Mouse (Mus musculus) spleen, adult 12 weeks (tissue): ENCODE measurements around the gene Vsig8.

Source experiments
- DNase-seq: peaks from one replicate; pipeline ENCODE4 v3.0.0; 2022; ENCODE audit warnings: low spot score

Gene Vsig8

DNA sequence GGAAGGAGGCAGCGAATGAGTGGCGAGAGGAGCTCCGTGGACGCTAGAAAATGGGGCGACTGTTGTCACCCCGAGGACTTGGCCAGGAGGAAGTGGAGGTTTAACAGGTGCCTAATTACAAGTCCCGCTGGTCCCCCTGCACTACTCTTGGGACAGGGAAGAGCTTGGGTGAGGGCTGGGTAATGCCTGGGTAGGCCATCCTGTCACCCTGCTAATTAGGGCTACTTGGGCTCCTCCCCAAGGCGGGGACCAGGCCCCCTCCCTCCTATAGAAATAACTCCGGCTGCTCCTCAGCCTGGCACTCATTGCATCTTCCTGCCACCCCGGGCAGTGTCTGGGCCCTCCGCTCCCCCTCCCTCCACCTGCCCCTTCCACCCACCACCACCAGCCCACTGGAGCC lies at the start of gene Vsig8:
Gene Vsig8, plus strand, starts transcription at position 301 of the 400 bp plus-strand sequence.
- no peak for DNase-seq

DNA sequence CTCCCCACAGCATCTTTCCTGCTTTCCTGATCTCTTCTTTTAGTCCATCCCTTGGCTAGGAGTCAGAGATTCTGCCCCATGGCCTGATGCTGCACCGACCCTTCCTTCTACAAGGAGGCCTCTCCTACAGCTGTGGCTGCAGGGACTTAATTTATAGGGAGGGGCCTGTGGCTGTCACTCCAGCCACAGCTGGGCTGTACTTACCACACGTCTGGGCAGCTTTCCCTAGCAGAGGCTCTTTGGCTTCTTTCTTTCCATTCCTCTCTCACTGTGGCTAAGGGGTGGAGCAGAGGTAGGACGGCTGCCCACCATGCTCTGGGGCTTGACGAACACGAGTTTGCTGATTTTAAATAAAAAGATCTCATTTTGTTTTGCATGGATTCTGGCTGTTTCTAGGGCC lies 48.7 kb upstream of the Vsig8 start:
- no peak for DNase-seq

DNA sequence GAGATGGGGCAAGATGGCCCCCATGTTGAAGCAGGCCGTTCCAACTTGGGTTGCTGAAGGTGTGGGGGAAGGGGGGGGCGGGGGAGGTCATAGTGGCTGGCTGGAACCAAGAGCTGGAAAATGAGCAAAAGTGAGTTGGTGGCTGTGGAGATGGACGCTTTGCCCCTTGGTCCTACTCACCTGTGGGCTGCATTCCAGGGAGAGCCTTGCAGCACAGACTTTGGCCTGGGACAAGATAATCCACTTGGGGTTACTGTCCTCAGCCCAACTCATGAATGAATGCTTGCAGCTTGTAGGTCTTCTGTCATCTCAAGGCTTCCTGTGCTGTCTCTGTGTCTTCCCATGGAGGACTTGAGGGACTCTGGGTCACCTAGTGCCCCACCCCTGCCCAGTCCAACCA lies 48.0 kb upstream of the Vsig8 start:
- DNase-seq = no peak

DNA sequence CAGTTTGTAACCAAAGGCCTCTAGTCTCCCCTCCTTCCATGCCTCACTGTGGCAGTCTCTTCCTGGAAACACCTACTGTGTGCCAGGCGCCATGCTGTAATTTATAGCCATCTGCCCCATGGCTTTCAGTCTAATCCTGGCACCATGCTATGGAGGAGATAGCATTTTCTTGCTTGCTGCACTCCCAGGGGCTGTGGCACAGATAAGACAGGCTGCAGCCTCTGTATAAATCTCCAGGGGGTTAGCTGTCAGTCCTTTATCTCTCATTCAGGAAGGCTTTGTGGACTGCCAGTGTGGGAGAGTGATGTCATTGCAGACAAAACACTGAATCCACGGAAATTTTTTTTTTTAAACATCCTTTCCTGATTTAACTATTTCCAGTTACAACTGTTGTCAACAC lies 47.6 kb upstream of the Vsig8 start:
- no peak for DNase-seq

DNA sequence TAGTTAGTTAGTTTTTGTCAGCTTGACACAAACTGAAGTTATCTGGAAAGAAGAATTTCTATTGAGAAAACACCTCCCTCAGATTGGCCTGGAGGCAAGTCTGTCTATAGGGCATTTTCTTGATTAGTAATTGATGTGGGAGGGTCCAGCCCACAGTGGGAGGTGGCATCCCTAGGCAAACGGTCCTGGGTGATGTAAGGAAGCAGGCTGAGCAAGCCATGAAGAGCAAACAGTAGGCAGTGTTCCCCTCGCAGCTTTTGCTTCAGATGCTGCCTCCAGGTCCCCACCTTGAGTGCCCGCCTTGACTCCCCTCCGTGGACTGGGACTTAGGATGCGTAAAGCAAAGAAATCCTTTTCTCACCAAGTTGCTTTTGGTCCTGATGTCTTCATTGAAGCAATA lies 46.5 kb upstream of the Vsig8 start:
- no peak for DNase-seq

DNA sequence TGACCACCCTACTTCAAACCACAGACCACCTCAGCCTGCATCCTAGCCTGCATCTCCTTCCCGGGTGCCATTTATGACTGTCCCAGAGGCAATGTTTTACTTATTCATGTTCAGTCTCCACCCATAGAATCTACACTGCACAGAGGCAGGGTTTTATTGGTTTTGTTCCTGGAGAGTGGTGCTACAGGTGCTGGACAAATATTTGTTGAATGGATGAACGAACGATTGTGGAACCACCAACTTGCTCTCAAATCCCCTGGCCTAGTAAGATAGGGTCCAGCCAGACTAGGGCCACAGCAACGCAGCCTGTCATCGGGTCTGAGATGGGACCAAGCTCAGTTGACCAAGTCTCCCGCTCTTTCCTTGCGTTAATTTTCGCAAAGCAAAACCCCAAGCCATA lies 45.8 kb upstream of the Vsig8 start:
- DNase-seq = no peak

DNA sequence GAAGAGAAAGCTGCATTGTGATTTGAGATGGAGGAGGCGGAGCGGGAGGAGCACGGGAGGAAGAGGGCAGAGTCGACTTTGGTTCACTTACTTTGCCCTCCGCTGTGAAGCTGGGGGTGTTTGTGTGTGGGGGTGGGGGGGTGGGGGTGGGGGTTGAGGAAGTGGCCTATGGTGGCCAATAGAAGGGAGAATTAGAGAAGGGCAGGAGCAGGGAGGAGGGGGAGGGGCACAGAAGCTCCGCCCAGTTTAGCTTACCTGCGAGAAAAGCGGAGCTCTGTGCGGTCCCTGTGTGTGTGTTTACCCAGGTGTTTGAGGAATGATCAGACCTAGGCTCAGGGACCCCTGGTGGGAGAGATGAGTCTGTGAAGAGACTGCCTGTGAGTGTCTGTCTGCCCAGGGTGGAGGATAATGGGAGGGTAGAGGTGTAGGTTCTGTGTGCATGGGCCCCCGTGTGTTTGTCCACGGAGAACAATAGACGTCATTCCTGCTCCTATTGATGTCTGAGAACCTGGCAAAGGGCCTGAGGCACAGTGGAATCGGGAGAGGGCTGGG lies 45.2 kb upstream of the Vsig8 start:
- no peak for DNase-seq

DNA sequence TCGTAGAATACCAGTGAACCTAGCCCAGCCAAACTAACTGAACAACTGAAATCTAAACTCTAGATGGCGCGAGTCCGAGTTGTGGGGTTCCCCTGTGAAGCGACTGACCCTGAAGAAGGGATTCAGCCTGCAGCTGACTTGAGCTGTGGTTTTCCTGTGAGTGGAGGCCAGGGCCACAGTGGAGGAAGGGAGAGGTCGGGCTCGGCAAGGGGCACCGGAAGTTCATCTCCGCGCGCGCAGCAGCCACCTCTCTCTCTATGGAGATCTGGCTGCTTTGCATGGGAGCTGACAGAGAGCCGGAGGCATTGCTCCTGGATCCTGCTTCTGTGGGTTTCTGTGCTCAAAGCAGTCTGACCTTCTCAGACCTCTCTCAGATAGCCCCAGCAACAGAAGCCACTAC lies 42.8 kb upstream of the Vsig8 start:
- peak; percentile 39 for DNase-seq

DNA sequence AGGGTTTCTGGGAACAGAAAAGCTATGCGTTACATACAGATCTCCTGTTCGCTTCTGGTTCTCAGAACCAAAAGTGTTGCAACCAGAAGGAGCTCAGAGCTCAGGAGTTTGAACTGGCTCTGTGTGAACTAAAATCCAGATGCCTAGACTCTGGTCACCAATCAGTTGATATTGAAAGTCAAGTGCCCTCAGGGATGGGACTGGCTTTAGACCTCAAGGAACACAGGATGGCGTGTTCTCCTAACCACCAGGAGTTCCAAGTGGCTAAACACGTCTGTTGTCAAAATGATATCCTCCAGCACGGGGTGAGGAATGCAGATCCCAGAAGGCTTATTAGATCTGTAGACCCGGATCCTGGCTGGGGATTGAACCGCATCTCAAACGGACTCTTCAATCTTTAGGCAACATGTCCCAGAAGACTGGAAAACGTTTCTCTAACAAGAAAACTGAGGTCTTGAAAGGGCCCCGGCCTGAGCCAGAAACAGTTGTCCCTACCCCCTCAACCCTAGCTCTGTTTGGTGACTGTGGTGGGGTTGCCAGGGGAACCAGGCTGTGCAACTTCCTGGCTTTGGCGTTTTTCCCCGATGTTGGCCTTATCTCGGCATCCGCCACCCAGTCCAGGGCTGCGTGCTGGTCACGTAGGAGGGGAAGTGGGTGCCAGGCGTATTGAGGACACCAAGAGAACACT lies 42.1 kb upstream of the Vsig8 start:
- DNase-seq = peak; percentile 53

DNA sequence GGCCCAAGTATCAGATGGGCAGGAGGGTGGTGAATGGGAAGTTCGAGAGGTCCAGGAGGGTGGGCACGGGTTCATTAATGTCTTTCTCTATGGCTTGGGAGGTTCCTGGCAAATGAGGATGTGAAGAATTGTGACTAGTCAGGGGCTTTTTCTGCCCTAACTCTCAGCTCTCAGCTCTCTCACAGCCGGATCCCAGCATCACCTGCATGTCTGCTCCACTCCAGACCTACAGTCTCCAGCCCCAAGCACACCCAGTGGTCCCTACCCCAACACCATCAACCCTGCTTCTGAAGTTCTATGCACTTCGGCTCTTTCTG lies 41.6 kb upstream of the Vsig8 start:
- no peak for DNase-seq

DNA sequence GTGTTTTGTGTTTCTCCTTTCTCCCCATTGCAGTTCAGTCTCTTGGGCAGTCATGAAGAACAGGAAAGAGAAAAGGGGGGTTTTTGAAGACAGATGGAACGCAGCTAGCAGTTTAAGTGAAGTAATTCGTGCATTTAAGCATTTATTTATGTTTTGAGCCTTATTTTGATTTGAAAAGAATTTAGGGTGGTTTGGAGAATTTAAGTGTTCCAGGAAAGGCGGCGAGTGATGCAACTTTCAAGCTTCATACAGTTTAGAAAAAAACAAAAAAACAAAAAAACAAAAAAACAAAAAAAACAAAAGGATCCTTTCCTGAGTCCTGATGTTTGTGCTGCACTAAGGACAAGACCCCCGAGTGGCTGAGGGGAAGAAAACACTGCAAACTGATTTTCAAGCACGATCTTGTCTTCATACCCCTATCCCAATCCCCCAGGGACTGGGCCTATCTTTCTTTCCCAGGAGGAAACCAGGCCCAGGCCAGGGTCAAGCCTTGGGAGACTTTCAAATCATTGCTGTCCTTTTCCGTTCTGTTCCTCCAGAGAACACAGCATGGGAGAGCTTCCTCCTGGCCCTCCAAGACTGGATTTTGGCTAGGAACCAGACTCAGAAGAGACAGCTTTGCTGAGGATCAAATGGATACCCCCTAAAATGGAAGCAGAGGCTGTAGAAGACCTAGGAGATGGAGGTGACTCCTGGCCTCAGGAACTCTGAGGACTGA lies 41.0 kb upstream of the Vsig8 start:
- DNase-seq = no peak

DNA sequence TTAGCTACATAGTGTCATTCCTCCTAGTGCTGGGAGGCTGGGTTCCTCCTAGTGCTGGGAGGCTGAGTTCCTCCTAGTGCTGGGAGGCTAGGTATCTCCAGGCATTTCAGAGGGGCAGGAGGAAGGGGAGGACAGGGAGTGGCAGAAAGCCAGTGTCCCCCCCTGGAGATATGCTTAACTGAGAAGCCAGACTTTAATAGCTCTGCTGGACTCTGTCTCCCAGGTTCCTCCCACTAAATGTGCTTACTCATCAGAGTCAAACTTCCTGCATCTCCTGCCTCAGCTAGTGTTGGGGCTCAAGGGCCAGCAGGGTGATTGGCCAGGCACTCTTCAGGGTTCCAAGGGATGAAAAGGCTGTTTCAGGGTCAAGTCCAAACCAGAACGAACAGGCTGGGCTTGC lies 40.3 kb upstream of the Vsig8 start:
- DNase-seq = no peak

DNA sequence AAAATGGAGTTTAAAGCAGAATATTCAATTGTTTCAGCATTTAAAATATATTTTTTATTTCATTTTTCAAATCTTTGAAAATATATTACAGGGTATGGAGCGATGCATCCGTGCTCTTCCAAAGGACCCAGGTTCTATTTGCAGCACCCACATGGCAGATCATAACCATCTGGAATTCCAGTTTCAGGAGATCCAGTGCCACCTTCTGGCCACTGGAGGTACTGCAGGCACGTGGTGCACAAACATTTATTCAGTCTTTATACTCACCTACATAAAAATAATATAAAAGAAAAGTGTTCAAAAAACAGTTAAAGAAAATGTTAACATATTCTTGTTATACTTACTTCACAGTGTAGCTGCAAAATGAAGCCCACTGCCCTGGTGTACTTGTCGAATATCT lies 37.7 kb upstream of the Vsig8 start:
- DNase-seq = no peak

DNA sequence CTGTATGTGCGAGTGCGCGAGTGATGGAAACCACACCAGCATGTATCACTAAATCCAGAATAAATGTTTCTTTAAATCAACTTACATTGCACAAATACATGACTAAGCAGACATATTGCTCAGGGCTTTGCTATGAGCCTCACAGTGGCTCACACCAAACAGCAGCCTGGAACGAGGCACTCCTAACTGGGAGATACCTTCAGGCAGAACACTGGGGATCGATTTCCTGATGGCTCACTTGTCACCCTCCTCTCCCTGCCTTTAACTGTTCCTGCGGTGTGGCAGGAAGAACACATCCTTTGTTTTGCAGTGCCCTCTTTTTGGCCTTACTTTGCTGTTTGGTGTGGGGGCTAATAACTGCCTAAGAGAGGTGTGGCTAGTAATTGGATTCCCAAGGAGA lies 36.1 kb upstream of the Vsig8 start:
- DNase-seq = no peak

DNA sequence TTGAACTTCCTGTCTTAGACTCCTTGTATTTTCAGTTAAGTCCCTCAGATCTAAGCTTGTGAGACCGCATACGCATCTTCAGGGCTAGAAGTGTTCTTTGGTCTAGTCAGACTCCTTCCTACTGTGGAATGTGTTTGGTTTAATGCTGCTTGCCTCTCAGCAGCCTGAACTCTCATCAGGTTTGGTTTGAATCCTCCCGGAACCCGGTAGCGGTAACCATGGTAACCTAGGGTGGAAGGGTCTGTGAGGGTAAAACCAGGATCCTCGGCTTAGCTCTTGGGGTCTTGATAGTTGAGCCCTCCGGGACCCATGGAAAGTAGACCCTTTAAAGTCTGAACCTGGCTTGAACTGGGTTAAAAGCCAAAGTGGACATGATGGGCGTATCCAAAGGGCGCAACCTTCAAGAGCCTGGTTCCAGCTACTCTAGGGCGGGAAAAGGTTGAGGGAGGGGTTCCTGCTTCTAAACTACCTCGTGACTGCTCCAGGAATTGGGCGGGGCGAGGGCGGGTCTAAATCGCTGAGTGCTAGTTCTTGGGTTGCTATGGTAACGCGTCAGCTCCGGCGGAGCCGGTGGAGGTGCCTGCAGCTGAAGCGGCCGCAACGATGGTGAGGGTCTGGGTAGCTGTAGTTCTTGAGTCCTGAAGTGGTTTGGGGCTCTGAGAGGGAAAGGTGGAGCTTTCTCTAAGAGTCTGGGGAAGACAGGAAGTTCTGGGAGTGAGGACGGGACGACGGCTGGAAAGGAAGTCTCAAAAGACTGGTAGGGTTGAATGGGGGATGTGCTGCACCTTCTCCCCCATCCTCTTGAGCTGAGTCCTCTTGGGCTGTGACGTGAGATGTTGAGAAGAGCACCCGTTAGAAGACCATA lies 34.9 kb upstream of the Vsig8 start, which contains the start of gene Cfap45:
Gene Cfap45, plus strand, starts transcription at position 226 of the 865 bp plus-strand sequence.
- DNase-seq = peak; percentile 42

DNA sequence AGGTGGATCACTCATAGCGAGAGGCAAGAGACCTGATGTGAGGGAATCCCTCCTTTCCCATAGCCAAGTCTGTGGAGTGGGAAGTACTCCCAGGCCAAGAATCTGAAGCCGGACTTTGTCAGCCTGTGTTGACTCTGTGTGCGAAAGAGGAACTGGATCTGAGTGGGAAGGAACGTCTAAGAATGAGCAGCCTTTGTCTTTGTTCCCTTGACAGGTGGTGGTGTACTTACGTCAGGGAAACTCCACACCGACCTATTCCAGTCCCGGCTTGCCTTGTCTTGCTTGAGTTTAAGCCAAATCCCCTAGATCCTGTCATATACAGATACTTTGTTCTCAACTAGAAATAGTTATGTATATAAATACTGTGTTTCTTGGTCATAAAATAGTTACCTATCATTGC lies 33.2 kb upstream of the Vsig8 start:
- DNase-seq = no peak

DNA sequence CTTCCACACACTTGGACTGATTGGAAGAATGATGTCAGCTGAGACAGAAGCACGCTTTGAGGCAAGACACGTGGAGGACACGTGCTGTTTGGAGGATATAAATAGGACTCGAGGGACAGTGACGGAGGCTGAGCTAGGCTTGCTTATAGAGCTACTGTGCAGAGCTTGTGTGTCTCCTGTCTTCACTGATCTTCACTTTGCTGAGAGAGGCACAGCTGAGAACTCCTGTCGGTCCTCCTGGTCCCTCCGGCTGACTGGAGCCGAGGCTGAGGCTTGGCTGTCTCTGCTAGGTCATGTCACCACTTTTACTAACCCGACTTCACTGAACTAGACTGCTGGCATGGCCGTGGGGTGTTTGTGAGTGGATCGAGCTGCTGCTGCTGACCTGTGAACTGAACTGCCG lies 32.0 kb upstream of the Vsig8 start:
- no peak for DNase-seq

DNA sequence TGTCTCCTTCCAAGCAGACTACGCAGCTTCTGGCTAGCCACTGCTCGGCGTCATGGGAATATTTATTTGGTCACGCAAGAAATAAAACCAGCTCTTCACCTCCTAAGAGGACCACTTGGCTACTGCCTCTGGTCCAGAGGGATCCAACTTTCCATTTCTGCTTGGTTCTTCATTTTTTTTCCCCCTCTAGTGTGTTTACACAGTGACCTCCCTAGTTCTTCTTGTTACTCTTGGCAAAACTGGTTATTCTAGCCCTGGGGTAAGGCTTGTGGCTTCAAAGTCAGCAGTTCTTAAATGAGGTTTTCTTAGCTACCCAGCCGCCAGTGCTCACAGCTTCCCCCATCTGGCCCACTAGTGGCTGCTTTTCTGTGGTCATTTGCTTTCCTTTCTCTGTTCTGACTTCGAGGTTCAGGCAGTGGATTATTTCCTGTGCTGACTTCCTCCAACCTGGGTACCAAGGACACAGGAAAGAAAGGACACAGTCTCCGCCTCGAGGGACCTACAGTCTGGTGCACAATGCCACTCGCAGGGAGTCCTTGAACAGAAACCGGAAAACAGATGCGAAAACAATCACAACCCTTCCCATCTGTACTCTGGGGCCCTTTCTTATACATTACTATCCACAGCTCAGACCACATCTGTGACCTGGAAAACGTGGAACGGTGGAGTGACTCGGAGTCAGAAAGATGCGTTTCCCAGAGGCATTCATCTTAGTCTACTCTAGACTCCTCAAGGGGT lies 30.5 kb upstream of the Vsig8 start:
- peak; percentile 12 for DNase-seq

DNA sequence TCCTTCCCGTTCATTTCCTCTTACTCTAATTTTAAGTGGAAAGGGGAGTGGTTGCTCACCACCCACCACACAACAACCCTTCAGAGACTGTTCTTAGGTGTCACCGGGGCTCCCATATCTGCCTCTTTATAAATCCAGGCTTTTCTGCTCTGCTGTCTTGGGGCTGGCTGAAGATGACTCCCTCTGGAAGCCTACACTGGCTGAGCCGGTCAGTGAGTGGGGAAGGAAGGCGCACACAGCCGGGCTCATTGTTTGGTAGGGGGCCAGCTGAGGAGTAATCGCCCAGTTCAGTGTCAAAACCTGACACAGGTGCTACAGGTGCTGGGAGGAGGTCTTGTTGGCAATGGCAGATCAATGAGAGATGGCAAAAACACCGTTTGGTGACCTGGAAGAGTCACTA lies 29.8 kb upstream of the Vsig8 start:
- DNase-seq = no peak

DNA sequence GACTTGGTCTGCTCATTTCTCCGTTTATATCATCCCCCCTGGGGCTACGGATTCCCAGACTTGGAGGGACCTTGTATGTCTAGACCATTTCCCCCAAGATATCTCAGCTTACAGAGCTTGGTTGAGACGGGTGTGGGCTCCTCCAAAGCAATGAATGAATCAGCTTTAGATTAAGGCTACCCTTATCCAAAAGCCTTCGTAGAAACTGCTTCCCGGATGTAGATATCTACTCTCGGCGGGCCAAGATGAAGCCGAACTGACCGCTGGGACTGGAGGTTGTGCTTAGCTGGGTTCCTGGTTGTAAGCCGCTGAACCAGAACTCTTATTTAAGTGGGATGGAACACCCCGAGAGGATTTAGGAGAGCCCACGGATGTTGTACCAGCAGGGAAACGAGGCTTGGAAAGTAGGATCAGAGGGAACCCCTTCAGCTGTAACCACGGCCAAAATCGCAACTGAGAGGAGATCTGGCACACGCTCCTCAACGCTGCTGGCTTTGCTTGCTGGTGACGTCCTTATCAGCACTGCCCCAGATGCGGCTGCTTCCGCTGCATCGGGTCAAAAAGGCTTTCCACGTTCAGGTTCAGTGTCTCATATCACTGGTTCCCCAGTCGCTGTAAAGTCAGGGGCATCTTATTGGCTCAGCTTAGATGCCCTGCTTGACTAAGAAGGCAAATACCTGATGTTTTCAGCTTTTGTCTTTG lies 29.2 kb upstream of the Vsig8 start:
- DNase-seq = no peak

DNA sequence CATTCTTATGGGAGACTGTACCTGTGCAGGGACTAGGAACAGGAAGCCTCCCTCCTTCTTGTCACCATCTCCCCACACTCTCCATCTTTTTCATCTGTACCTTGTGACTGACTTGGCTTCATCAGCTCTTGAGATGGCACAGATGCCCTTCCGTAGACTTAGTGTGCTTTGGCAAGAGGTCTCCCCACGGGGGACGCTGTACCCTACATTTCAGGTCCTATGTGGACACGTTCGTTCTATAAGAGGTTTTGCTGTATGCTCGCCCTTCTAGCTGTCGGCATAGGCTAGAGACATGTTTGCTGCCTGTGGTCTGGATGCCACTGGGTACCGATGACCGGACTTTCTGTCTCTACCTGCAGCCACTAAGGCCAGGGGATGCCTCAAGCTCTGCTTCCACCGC lies 28.3 kb upstream of the Vsig8 start:
- no peak for DNase-seq
